Mouse (Mus musculus): ENCODE results near the gene B4galnt4.

DNA sequence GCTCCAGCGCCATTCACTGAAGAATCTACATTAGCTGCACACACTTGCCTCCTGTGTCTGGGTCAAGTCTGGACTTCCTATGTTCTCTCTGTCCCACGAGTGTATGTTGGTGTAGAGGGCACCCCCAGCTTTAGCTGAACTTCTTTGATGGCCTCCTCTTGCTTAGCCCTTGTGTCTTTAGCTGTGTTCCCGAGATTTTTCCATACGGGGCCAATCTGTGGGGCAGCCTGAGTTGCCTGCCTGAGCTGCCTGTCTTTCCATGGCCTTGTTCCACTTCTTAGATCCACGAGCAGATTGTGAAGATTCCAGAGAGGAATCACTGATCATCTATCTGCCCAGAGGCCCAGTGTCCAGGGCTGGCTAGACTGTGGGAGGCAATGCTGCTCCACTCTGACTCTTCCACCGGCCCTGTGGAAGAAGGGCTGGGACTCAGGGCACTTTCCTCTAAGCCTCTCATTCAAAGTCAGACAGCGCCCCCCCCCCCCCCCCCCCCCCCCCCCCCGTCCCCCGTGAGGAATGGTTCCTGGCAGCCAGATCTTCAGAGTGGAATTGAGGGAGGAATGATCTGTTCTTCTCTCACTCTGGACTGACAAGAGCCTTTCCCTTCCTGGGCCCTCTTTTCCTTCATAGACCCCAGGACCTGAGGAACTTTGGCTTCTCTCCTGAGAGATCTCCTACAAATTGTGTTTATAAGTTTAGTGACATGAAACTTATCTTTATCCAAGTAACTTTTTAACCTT lies 19.9 kb upstream of the B4galnt4 start:
- TF ChIP-seq POLR2A (IDR thresholded peaks at IDR 0.05; ENCODE audit: borderline replicate concordance, low read depth, low read length) (no peak), CTCF (IDR thresholded peaks at IDR 0.05; ENCODE audit: low read depth, low read length) (no peak)
